Mouse (Mus musculus) neutrophil, adult 5-6 weeks (primary cell): ENCODE data around the gene Cldn19. TPM values are rescaled to one million over a fixed set of nuclear protein-coding genes. Genes with fewer than 3 reads are reported as not detected.
A peak's percentile ranks its signal among the peaks of the same experiment; 100 is the strongest.
"Not testable (repeated sequence)": the region's sequence is repeated elsewhere in the genome, so short reads cannot be mapped to it uniquely, and the experiment has no call there.

Source experiments
- ATAC-seq: fragments of 151-379, 151-347 bp; 2 replicates; pipeline ENCODE4 v1.8.0; 2017; ENCODE audit warnings: mild to moderate bottlenecking, moderate TSS enrichment; ENCODE audit not compliant: insufficient number of reproducible peaks, poor library complexity, low FRiP score, severe bottlenecking; ENCODE audit errors: extremely low read depth
- total RNA-seq: library from RNA; stranded (forward); fragments of 200-1000 nt; gene quantifications from 2 replicates; pipeline ENCODE4 v1.2.3, GENCODE M21; 2017

Cldn19 gene
- total RNA-seq, 1 experiment from 2014 or later: not detected

GRCm38 (mm10) chr4:119247462-119248235 lies 7.6 kb upstream of the Cldn19 start:
- peak; percentile 53; the same call in 1 of the 2 replicates for ATAC-seq

GRCm38 (mm10) chr4:119248407-119248965 lies 6.7 kb upstream of the Cldn19 start:
- ATAC-seq: no peak

- ATAC-seq: no peak
These were observed 3.0 kb upstream of the Cldn19 start for GRCm38 (mm10) chr4:119252025-119252808.

GRCm38 (mm10) chr4:119254012-119254618 lies 1.1 kb upstream of the Cldn19 start:
- no peak for ATAC-seq

- ATAC-seq: no peak
These were observed 1.9 kb downstream of the Cldn19 start for GRCm38 (mm10) chr4:119257083-119257482.

- no peak; the same call in 1 of the 2 replicates for ATAC-seq
These were observed 4.4 kb downstream of the Cldn19 start for GRCm38 (mm10) chr4:119259344-119260254.

- no peak for ATAC-seq
These were observed 6.0 kb downstream of the Cldn19 start for GRCm38 (mm10) chr4:119261087-119261713.

- no peak for ATAC-seq
These were observed 7.3 kb downstream of the Cldn19 start for GRCm38 (mm10) chr4:119262483-119262882.

- ATAC-seq: no peak
These were observed 8.2 kb downstream of the Cldn19 start for GRCm38 (mm10) chr4:119263459-119263858.

- no peak for ATAC-seq
These were observed 11.4 kb downstream of the Cldn19 start for GRCm38 (mm10) chr4:119266606-119267005.

- no peak for ATAC-seq
These were observed 19.4 kb downstream of the Cldn19 start for GRCm38 (mm10) chr4:119274627-119275026.

GRCm38 (mm10) chr4:119275226-119275625 lies 20.0 kb downstream of the Cldn19 start:
- ATAC-seq: no peak

GRCm38 (mm10) chr4:119275726-119276125 lies 20.5 kb downstream of the Cldn19 start:
- ATAC-seq: no peak

- ATAC-seq: not testable (repeated sequence)
These were observed 23.6 kb downstream of the Cldn19 start for GRCm38 (mm10) chr4:119278784-119279183.

- no peak for ATAC-seq
These were observed 29.6 kb downstream of the Cldn19 start for GRCm38 (mm10) chr4:119284861-119285260.

GRCm38 (mm10) chr4:119285336-119285735 lies 30.1 kb downstream of the Cldn19 start:
- ATAC-seq: no peak

- no peak for ATAC-seq
These were observed 36.7 kb downstream of the Cldn19 start for GRCm38 (mm10) chr4:119291921-119292320.
